Comparison of ENCODE assay signal across 8 mouse cellular contexts in genomic region chr11:98740393-98741050, GRCm38 (mm10). TPM values are rescaled to one million over a fixed set of nuclear protein-coding genes. Genes with fewer than 3 reads are reported as not detected.
DNase-seq lines count a peak whose midpoint lies in the region; ATAC-seq lines count a peak whose summit lies in the region.

Thra (plus strand) TSS chr11:98740638.

- peak within 1 kb of the TSS; percentile 85 for H3K4me3 ChIP-seq in hindbrain, embryonic 16.5 days (ENCODE audit: low read length)
- H3K4me3 ChIP-seq in macrophage (ENCODE audit: inconsistent target): peak within 1 kb of the TSS; percentile 33

- H3K4me2 ChIP-seq in hindbrain, embryonic 16.5 days (ENCODE audit: low read length): peak within 1 kb of the TSS; percentile 91

- WGBS in hindbrain, embryonic 16.5 days: 0% methylated on average over 22 of the region's 22 CpGs
- WGBS in macrophage (ENCODE audit: missing documents): 2% methylated on average over 20 of the region's 22 CpGs

- H3K4me1 ChIP-seq in hindbrain, embryonic 16.5 days (ENCODE audit: control insufficient read depth, insufficient read depth, low read depth, low read length): peaks cover 38% of the 10 kb centered on the region

- DNase-seq in spleen, adult 12 weeks (ENCODE audit: low spot score): peak; percentile 36
- no peak for DNase-seq in spleen, postnatal 14 days (ENCODE audit: low spot score in 2 of 2)
- peak; percentile 73 for DNase-seq in gastrocnemius, postnatal 10 days
- peak in 1 of 2 experiments; percentile 60 for DNase-seq in left cerebral cortex, adult 8-10 months (ENCODE audit: low spot score in 2 of 2)
- DNase-seq in spleen, postnatal 36 days (ENCODE audit: low spot score in 2 of 2): peak; percentile 39 to 46

- ATAC-seq in common myeloid progenitor, adult 5-6 weeks (replicated peaks; ENCODE audit: low read depth, poor library complexity, severe bottlenecking): peak; percentile 81
- ATAC-seq in hindbrain, embryonic 16.5 days: peak; percentile 51

- H3K79me2 ChIP-seq in macrophage (ENCODE audit: inconsistent target): no peaks in the 10 kb centered on the region; the same call in 1 of the 2 replicates

- no peaks in the 10 kb centered on the region for H3K9me3 ChIP-seq in hindbrain, embryonic 16.5 days (ENCODE audit: control insufficient read depth, low read length)

- no peaks in the 10 kb centered on the region for H3K36me3 ChIP-seq in hindbrain, embryonic 16.5 days (ENCODE audit: control insufficient read depth, insufficient read depth, low read length)
- no peaks in the 10 kb centered on the region for H3K36me3 ChIP-seq in macrophage (ENCODE audit: inconsistent target)

- no peaks in the 10 kb centered on the region for H3K27me3 ChIP-seq in hindbrain, embryonic 16.5 days (replicated peaks; ENCODE audit: control insufficient read depth, insufficient read depth, low read length)

- H3K27ac ChIP-seq in hindbrain, embryonic 16.5 days (ENCODE audit: low read depth, low read length): peak within 1 kb of the TSS; percentile 100
- no peak within 1 kb of the TSS for H3K27ac ChIP-seq in macrophage

- peak within 1 kb of the TSS; percentile 99 for H3K9ac ChIP-seq in hindbrain, embryonic 16.5 days (ENCODE audit: low read depth, low read length)

RNA-seq across cellular contexts. Expression of gene Thra, which starts in this region (rescaled TPM):
- 23.6 and 33.2 TPM in 2 replicates for total RNA-seq in common myeloid progenitor, adult 5-6 weeks (2017)
- 100 to 1,000 TPM; 149 to 169 TPM for total RNA-seq in gastrocnemius, postnatal 10 days (2021)
- 127 and 144 TPM in 2 replicates for polyA plus RNA-seq in hindbrain, embryonic 16.5 days (2015; fragmentation: Nextera tagmentation; extraction: Ambion mirVana)
- 100 to 1,000 TPM; 713 to 794 (median 760) TPM for total RNA-seq in left cerebral cortex, adult 8-10 months (2022)
- 10 to 100 TPM in 20 of 26 experiments, 1 to 10 TPM in 6; 3.6 to 48.8 (median 15.3) TPM for total RNA-seq in macrophage (2018; cell fraction: chromatin; rRNA removed)
- 10 to 100 TPM in 17 of 26 experiments, 1 to 10 TPM in 9; 6.7 to 18.6 (median 11.3) TPM for total RNA-seq in macrophage (2018; cell fraction: cytosol; rRNA removed)
- total RNA-seq in macrophage (2018; cell fraction: nucleus; rRNA removed): 10 to 100 TPM in 12 of 26 experiments, 1 to 10 TPM in 14; 4.3 to 29.5 (median 9.6) TPM
- polyA plus RNA-seq in macrophage (2018): 8.2 to 12.1 TPM (median 9.8 TPM) in 3 replicates

Comparison
In these comparisons a context has a peak if more than half of its experiments do, and no peak if none do; other contexts are left out.
1. RNA of gene Thra (total RNA-seq): 713 to 794 TPM in left cerebral cortex, adult 8-10 months; 149 to 169 TPM in gastrocnemius, postnatal 10 days and 23.6 to 33.2 TPM in common myeloid progenitor, adult 5-6 weeks; every median in the first group is over 4 times any median in the second.
2. DNase-seq: peak in spleen, adult 12 weeks (single experiment), gastrocnemius, postnatal 10 days (single experiment) and spleen, postnatal 36 days (2 of 2); none in spleen, postnatal 14 days (0 of 2).